Mouse (Mus musculus) right cerebral cortex, postnatal 4 days (tissue): ENCODE measurements at regions not wholly inside any gene's neighbourhood (a gene's known extent, or its start where the extent isn't known, plus 50 kb on each side); places are given as distances from the start of the nearest gene placed in this dataset.

Experiments used
- DNase-seq: peaks from one replicate; pipeline ENCODE4 v3.0.0-alpha.2; 2022

- peak; percentile 9 for DNase-seq
Observed at GRCm38 (mm10) chr11:42067788-42068187, 67.1 kb upstream of the Gabrg2 start.

- no peak for DNase-seq
Observed at GRCm38 (mm10) chr11:42051567-42051966, 50.9 kb upstream of the Gabrg2 start.
